ENCODE assay signal across 9 mouse cellular contexts in the genomic region with DNA sequence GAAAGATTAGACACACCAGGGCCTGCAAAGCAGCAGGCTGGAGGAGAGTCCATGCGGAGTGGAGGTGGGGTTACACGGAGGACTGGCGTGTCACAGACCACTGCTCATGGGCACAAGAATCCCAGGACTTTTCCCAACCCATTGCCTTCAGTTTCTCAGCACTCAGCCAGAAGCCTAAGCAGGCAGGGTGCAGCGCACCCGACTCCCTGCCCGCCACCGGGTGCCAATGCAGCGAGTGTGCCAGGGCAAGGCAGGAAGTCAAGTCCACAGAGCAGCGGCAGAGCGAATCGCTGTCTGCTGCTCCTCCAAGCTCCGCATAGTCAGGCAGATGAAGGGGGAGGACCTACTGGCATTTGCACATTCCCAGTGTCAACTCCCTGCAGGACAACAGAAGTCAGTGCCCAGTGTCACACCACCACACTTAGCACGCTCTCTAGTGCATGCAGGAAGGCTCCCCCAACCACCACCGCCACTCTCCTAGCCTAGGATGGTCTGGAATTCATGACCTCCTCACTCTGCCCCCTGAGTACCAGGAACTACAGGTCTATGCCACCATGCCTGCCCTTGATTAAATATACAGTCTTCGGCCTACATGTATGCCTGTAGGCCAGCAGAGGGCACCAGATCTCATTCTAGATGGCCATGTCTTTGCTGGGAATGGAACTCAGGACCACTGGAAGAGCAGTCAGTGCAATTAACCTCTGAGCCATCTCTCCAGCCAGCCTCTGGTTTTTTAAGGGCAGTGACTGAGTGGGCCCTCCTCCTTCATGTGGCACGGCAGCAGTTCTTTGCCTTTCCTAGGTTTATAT. TPM values are rescaled to one million over a fixed set of nuclear protein-coding genes. Genes with fewer than 3 reads are reported as not detected.
DNase-seq lines count a peak whose midpoint lies in the region; ATAC-seq and TF ChIP-seq lines count a peak whose summit lies in the region.
"Had no signal": no experiment of that assay in that cellular context is flagged by ENCODE, and none has a peak within 500 bp of the region (broad histone marks: within the 10 kb centered on the region; RNA-seq: fewer than 3 reads in every experiment).

No protein-coding gene starts in this region.

- H3K9ac ChIP-seq in heart, embryonic 12.5 days: no peak overlapping the region
- no peak overlapping the region for H3K9ac ChIP-seq in kidney, postnatal 0 days (ENCODE audit: low read depth, low read length)
- H3K9ac ChIP-seq: lung, embryonic 15.5 days had no signal

- 41% methylated on average over 16 of the region's 16 CpGs for WGBS in heart, embryonic 12.5 days
- 30% methylated on average over 16 of the region's 16 CpGs for WGBS in kidney, postnatal 0 days

- peak; percentile 91 for TF ChIP-seq CTCF in kidney, postnatal 0 days (IDR thresholded peaks at IDR 0.05; ENCODE audit: low read depth)

- no peak overlapping the region for H3K4me2 ChIP-seq in heart, embryonic 12.5 days
- H3K4me2 ChIP-seq in kidney, postnatal 0 days (ENCODE audit: low read length): peak overlapping the region; percentile 11; the same call in 1 of the 2 replicates
- H3K4me2 ChIP-seq: lung, embryonic 15.5 days had no signal

- intact Hi-C loops in heart, postnatal 25 days (cut with DNase I): no loop called here

- no peak overlapping the region for H3K4me3 ChIP-seq in heart, embryonic 12.5 days
- no peak overlapping the region for H3K4me3 ChIP-seq in kidney, postnatal 0 days (replicated peaks; ENCODE audit: low read depth, low read length)
- H3K4me3 ChIP-seq: lung, embryonic 15.5 days had no signal

- H3K27ac ChIP-seq in heart, embryonic 12.5 days (ENCODE audit: poor library complexity, severe bottlenecking): peak overlapping the region; percentile 88; the same call in 1 of the 2 replicates
- no peak overlapping the region for H3K27ac ChIP-seq in kidney, postnatal 0 days
- H3K27ac ChIP-seq: lung, embryonic 15.5 days had no signal

- no peak for DNase-seq in heart, postnatal 25 days (ENCODE audit: low spot score)
- DNase-seq in CD4-positive helper T cell, adult 2 months (ENCODE audit: low read depth, low spot score): peak; percentile 63
- peak; percentile 85 for DNase-seq in adipocyte (ENCODE audit: low spot score)
- peak; percentile 83 for DNase-seq in kidney, postnatal 0 days (ENCODE audit: low spot score)
- DNase-seq in ovary, adult 18-20 months (ENCODE audit: low spot score): no peak

- ATAC-seq in heart, embryonic 12.5 days (ENCODE audit: insufficient number of reproducible peaks, low FRiP score): no peak
- peak; percentile 56; the same call in 1 of the 2 replicates for ATAC-seq in erythroid progenitor cell, adult 5-6 weeks (replicated peaks; ENCODE audit: low FRiP score, poor library complexity, severe bottlenecking)
- ATAC-seq in kidney, postnatal 0 days (replicated peaks; ENCODE audit: low FRiP score, low read depth): 0 out of 2 replicates have a peak, but pooled peaks have one; percentile 8
- ATAC-seq in monocyte, adult 5-6 weeks (replicated peaks; ENCODE audit: insufficient number of reproducible peaks, low FRiP score, low TSS enrichment, poor library complexity, severe bottlenecking): 0 out of 2 replicates have a peak, but pooled peaks have one; percentile 46

- H3K27me3 ChIP-seq in heart, embryonic 12.5 days (replicated peaks): peaks cover 29% of the 10 kb centered on the region
- H3K27me3 ChIP-seq in kidney, postnatal 0 days (ENCODE audit: insufficient read depth, low read length): no peaks in the 10 kb centered on the region

- H3K36me3 ChIP-seq in heart, embryonic 12.5 days: no peaks in the 10 kb centered on the region
- no peaks in the 10 kb centered on the region for H3K36me3 ChIP-seq in kidney, postnatal 0 days (ENCODE audit: insufficient read depth, low read length)
- H3K36me3 ChIP-seq: lung, embryonic 15.5 days had no signal

- peaks cover 28% of the 10 kb centered on the region for H3K4me1 ChIP-seq in heart, embryonic 12.5 days (replicated peaks)
- no peaks in the 10 kb centered on the region for H3K4me1 ChIP-seq in kidney, postnatal 0 days (replicated peaks; ENCODE audit: insufficient read depth, low read length)

- no peaks in the 10 kb centered on the region for H3K9me3 ChIP-seq in heart, embryonic 12.5 days (replicated peaks)
- no peaks in the 10 kb centered on the region for H3K9me3 ChIP-seq in kidney, postnatal 0 days (replicated peaks; ENCODE audit: low read length)
- H3K9me3 ChIP-seq: lung, embryonic 15.5 days had no signal

RNA-seq across cellular contexts. Expression of gene Card14, which starts 2.5 kb away (rescaled TPM):
- polyA plus RNA-seq in heart, embryonic 12.5 days (2016; fragmentation: Nextera tagmentation; extraction: Ambion mirVana): 0.49 and 0.51 TPM in 2 replicates
- under 1 TPM; 0.08 to 0.10 TPM for total RNA-seq in heart, postnatal 25 days (2021)
- total RNA-seq in erythroid progenitor cell, adult 5-6 weeks (2015; ENCODE audit: low replicate concordance): not detected in 2 replicates
- not detected in 2 replicates for total RNA-seq in erythroid progenitor cell, adult 5-6 weeks (2017; ENCODE audit: low replicate concordance)
- polyA plus RNA-seq in kidney, postnatal 0 days (2015; fragmentation: Nextera tagmentation; extraction: Ambion mirVana): 0.99 and 1.2 TPM in 2 replicates
- 0.19 TPM in 1 of 3 replicates, not detected in the others for total RNA-seq in monocyte, adult 5-6 weeks (2017)

RNA-seq across cellular contexts. Expression of gene Eif4a3, which starts 5.2 kb away (rescaled TPM):
- 270 and 276 TPM in 2 replicates for polyA plus RNA-seq in heart, embryonic 12.5 days (2016; fragmentation: Nextera tagmentation; extraction: Ambion mirVana)
- 10 to 100 TPM; 64.8 to 67.6 TPM for total RNA-seq in heart, postnatal 25 days (2021)
- 107 and 136 TPM in 2 replicates for total RNA-seq in erythroid progenitor cell, adult 5-6 weeks (2015; ENCODE audit: low replicate concordance)
- total RNA-seq in erythroid progenitor cell, adult 5-6 weeks (2017; ENCODE audit: low replicate concordance): 107 and 108 TPM in 2 replicates
- 260 and 285 TPM in 2 replicates for polyA plus RNA-seq in kidney, postnatal 0 days (2015; fragmentation: Nextera tagmentation; extraction: Ambion mirVana)
- total RNA-seq in monocyte, adult 5-6 weeks (2017): 130 to 164 TPM (median 159 TPM) in 3 replicates

RNA-seq across cellular contexts. Expression of gene Gaa, which starts 37.4 kb away (rescaled TPM):
- polyA plus RNA-seq in heart, embryonic 12.5 days (2016; fragmentation: Nextera tagmentation; extraction: Ambion mirVana): 116 and 117 TPM in 2 replicates
- total RNA-seq in heart, postnatal 25 days (2021): 10 to 100 TPM; 69.6 to 73.2 TPM
- 4.2 and 8.6 TPM in 2 replicates for total RNA-seq in erythroid progenitor cell, adult 5-6 weeks (2015; ENCODE audit: low replicate concordance)
- 5.6 and 17.9 TPM in 2 replicates for total RNA-seq in erythroid progenitor cell, adult 5-6 weeks (2017; ENCODE audit: low replicate concordance)
- 64.6 and 68.5 TPM in 2 replicates for polyA plus RNA-seq in kidney, postnatal 0 days (2015; fragmentation: Nextera tagmentation; extraction: Ambion mirVana)
- total RNA-seq in monocyte, adult 5-6 weeks (2017): 8.7 to 20.4 TPM (median 12.8 TPM) in 3 replicates

RNA-seq across cellular contexts. Expression of gene Sgsh, which starts 50.2 kb away (rescaled TPM):
- polyA plus RNA-seq in heart, embryonic 12.5 days (2016; fragmentation: Nextera tagmentation; extraction: Ambion mirVana): 7.3 and 7.5 TPM in 2 replicates
- total RNA-seq in heart, postnatal 25 days (2021): 1 to 10 TPM; 4.8 to 5.1 TPM
- 2.5 and 3.8 TPM in 2 replicates for total RNA-seq in erythroid progenitor cell, adult 5-6 weeks (2015; ENCODE audit: low replicate concordance)
- total RNA-seq in erythroid progenitor cell, adult 5-6 weeks (2017; ENCODE audit: low replicate concordance): 2.3 and 13.5 TPM in 2 replicates
- polyA plus RNA-seq in kidney, postnatal 0 days (2015; fragmentation: Nextera tagmentation; extraction: Ambion mirVana): 9.8 and 10.1 TPM in 2 replicates
- total RNA-seq in monocyte, adult 5-6 weeks (2017): 15.0 to 19.4 TPM (median 17.0 TPM) in 3 replicates

RNA-seq across cellular contexts. Expression of gene Slc26a11, which starts 50.2 kb away (rescaled TPM):
- 9.8 and 10.8 TPM in 2 replicates for polyA plus RNA-seq in heart, embryonic 12.5 days (2016; fragmentation: Nextera tagmentation; extraction: Ambion mirVana)
- total RNA-seq in heart, postnatal 25 days (2021): 1 to 10 TPM; 2.3 to 2.8 TPM
- total RNA-seq in erythroid progenitor cell, adult 5-6 weeks (2015; ENCODE audit: low replicate concordance): 0.84 TPM in 1 of 2 replicates, not detected in the other
- total RNA-seq in erythroid progenitor cell, adult 5-6 weeks (2017; ENCODE audit: low replicate concordance): not detected in 2 replicates
- polyA plus RNA-seq in kidney, postnatal 0 days (2015; fragmentation: Nextera tagmentation; extraction: Ambion mirVana): 8.0 and 8.3 TPM in 2 replicates
- total RNA-seq in monocyte, adult 5-6 weeks (2017): 8.4 to 16.4 TPM (median 13.5 TPM) in 3 replicates

Comparison
In these comparisons a context has a peak if more than half of its experiments do, and no peak if none do; other contexts are left out.
1. DNase-seq: peak in CD4-positive helper T cell, adult 2 months (single experiment), adipocyte (single experiment) and kidney, postnatal 0 days (single experiment); none in heart, postnatal 25 days (single experiment) and ovary, adult 18-20 months (single experiment).